In genomic region chr12:81189636-81190035, GRCm38 (mm10) we compare ENCODE assay signal across 20 mouse cellular contexts.
DNase-seq lines count a peak whose midpoint lies in the region; ATAC-seq lines count a peak whose summit lies in the region.
"Had no signal": no experiment of that assay in that cellular context is flagged by ENCODE, and none has a peak within 500 bp of the region (broad histone marks: within the 10 kb centered on the region; RNA-seq: fewer than 3 reads in every experiment).

No protein-coding gene starts in this region.

- H3K36me3 ChIP-seq in liver, embryonic 16.5 days (ENCODE audit: control insufficient read depth, insufficient read depth), result no peaks in the 10 kb centered on the region
- H3K36me3 ChIP-seq: heart, embryonic 15.5 days; neural tube, embryonic 13.5 days had no signal

- H3K27ac ChIP-seq in liver, embryonic 16.5 days (ENCODE audit: low read length), result peak overlapping the region; percentile 47
- H3K27ac ChIP-seq: forebrain, embryonic 13.5 days; heart, embryonic 15.5 days; kidney, postnatal 0 days; macrophage; midbrain, embryonic 13.5 days; neural tube, embryonic 13.5 days had no signal

- peak; percentile 14 for DNase-seq in adrenal gland, postnatal 10 days
- no peak for DNase-seq in adrenal gland, postnatal 25 days
- peak; percentile 14 to 35 for DNase-seq in kidney, adult 8-10 months
- DNase-seq in kidney, adult 11 months, result no peak
- peak; percentile 9 for DNase-seq in adipocyte (ENCODE audit: low spot score)
- DNase-seq in layer of hippocampus, postnatal 10 days (ENCODE audit: low spot score in 2 of 2), result no peak
- DNase-seq: cerebellum, adult 11 months; cerebellum, adult 9-10 months; cerebellum, postnatal 36 days; gastrocnemius, postnatal 10 days; lung, adult 2 months; lung, postnatal 10 days had no signal

- ATAC-seq in liver, embryonic 16.5 days (ENCODE audit: low read depth), result peak; percentile 87
- ATAC-seq: forebrain, embryonic 13.5 days; hindbrain, embryonic 16.5 days; midbrain, embryonic 13.5 days had no signal

- no peaks in the 10 kb centered on the region for H3K27me3 ChIP-seq in liver, embryonic 16.5 days (ENCODE audit: control insufficient read depth, insufficient read depth, low read depth, low read length)
- H3K27me3 ChIP-seq: forebrain, embryonic 13.5 days; heart, embryonic 15.5 days; midbrain, embryonic 13.5 days; neural tube, embryonic 13.5 days had no signal

- no peak overlapping the region for H3K4me3 ChIP-seq in liver, embryonic 16.5 days (ENCODE audit: low read depth, low read length)
- H3K4me3 ChIP-seq: forebrain, embryonic 13.5 days; heart, embryonic 15.5 days; midbrain, embryonic 13.5 days; neural tube, embryonic 13.5 days had no signal

- H3K9me3 ChIP-seq in liver, embryonic 16.5 days (replicated peaks; ENCODE audit: control insufficient read depth, low read length), result no peaks in the 10 kb centered on the region
- H3K9me3 ChIP-seq: forebrain, embryonic 13.5 days; heart, embryonic 15.5 days; midbrain, embryonic 13.5 days; neural tube, embryonic 13.5 days had no signal

- H3K4me1 ChIP-seq in liver, embryonic 16.5 days (ENCODE audit: control insufficient read depth, low read depth, low read length), result no peaks in the 10 kb centered on the region
- H3K4me1 ChIP-seq: forebrain, embryonic 13.5 days; heart, embryonic 15.5 days; midbrain, embryonic 13.5 days; neural tube, embryonic 13.5 days had no signal

- 58% methylated on average over 1 of the region's 1 CpGs for WGBS in liver, embryonic 16.5 days (ENCODE audit: insufficient replicate concordance)

- no peak overlapping the region for H3K4me2 ChIP-seq in liver, embryonic 16.5 days (ENCODE audit: low read depth, low read length)
- H3K4me2 ChIP-seq: forebrain, embryonic 13.5 days; heart, embryonic 15.5 days; midbrain, embryonic 13.5 days; neural tube, embryonic 13.5 days had no signal

- H3K9ac ChIP-seq in liver, embryonic 16.5 days (ENCODE audit: low read depth, low read length), result no peak overlapping the region
- H3K9ac ChIP-seq: forebrain, embryonic 13.5 days; heart, embryonic 15.5 days; midbrain, embryonic 13.5 days; neural tube, embryonic 13.5 days had no signal

Comparison
In these comparisons a context has a peak if more than half of its experiments do, and no peak if none do; other contexts are left out.
1. DNase-seq: peak in adrenal gland, postnatal 10 days (single experiment), kidney, adult 8-10 months (2 of 2) and adipocyte (single experiment); none in adrenal gland, postnatal 25 days (single experiment), kidney, adult 11 months (single experiment) and layer of hippocampus, postnatal 10 days (0 of 2).